Mouse (Mus musculus): ENCODE results near the gene Nudt19. TPM values are rescaled to one million over a fixed set of nuclear protein-coding genes. Genes with fewer than 3 reads are reported as not detected.

Nudt19 gene
- total RNA-seq, 2 experiments from 2014 or later = 66.7 to 81.4 TPM

GRCm38 (mm10) chr7:35526795-35527194 lies 29.3 kb downstream of the Nudt19 start:
- intact Hi-C loops (cut with DNase I) = no loop called here

GRCm38 (mm10) chr7:35501995-35502394 lies 54.1 kb downstream of the Nudt19 start:
- intact Hi-C loops (cut with DNase I) = no loop called here
- DNase-seq (ENCODE audit: extremely low spot score in 1 of 2, low spot score in 2 of 2) = peak; percentile 7 to 32

More at GRCm38 (mm10) chr7:35526795-35527194, 29.3 kb downstream of the Nudt19 start:
- no peak for DNase-seq (ENCODE audit: extremely low spot score in 1 of 2, low spot score in 2 of 2)

DNA sequence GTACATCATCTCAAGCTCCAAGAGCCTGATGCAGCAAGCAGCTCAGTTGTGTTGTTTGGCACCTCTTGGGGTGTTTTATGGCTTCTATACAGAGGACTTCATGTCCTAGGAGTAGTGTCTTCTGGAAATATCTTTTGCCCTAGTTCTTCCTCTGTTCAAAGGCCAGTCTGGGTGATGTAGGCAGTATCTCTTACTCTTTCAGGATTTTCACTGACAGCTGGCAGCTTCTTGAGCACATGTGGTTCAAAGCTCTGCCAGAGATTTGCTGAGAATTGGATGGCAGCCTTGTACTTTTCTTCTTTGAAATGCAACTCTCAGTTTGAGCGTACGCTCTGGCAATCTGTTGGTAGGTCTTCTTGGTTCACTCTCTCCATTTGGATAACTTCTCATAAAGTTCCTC lies 58.6 kb downstream of the Nudt19 start:
- DNase-seq (ENCODE audit: extremely low spot score in 1 of 2, low spot score in 2 of 2) = peak in 1 of 2 experiments; percentile 15
- intact Hi-C loops (cut with DNase I) = no loop called here

Other genes starting within 250 kb of the Nudt19 start
- 10 to 100 TPM; 21.2 to 24.1 TPM for gene Gpatch1, start 237.9 kb downstream of the Nudt19 start, total RNA-seq (2021)
- gene Rhpn2, start 222.1 kb downstream of the Nudt19 start, total RNA-seq (2021) = 1 to 10 TPM; 2.1 TPM
- 10 to 100 TPM in 1 of 2 experiments, 1 to 10 TPM in 1; 8.7 to 10.6 TPM for gene Faap24, start 159.5 kb downstream of the Nudt19 start, total RNA-seq (2021)
- gene Cep89, start 159.3 kb downstream of the Nudt19 start, total RNA-seq (2021) = 10 to 100 TPM; 21.5 to 24.7 TPM
- gene Slc7a9, start 107.5 kb downstream of the Nudt19 start, total RNA-seq (2021) = not detected
- gene Tdrd12, start 18.6 kb downstream of the Nudt19 start, total RNA-seq (2021) = under 1 TPM; 0.63 to 0.79 TPM
- gene Rgs9bp, start 29.3 kb upstream of the Nudt19 start, total RNA-seq (2021) = 1 to 10 TPM; 1.7 to 3.2 TPM
- 10 to 100 TPM; 42.8 to 50.3 TPM for gene Ankrd27, start 29.9 kb upstream of the Nudt19 start, total RNA-seq (2021)
- gene Pdcd5, start 91.2 kb upstream of the Nudt19 start, total RNA-seq (2021) = 10 to 100 TPM; 91.7 to 94.7 TPM
- gene Dpy19l3, start 198.2 kb upstream of the Nudt19 start, total RNA-seq (2021) = 10 to 100 TPM; 61.9 to 63.1 TPM
- 10 to 100 TPM; 29.3 to 32.4 TPM for gene Zfp507, start 246.7 kb upstream of the Nudt19 start, total RNA-seq (2021)